Mouse (Mus musculus) E14TG2a.4 (cell line): ENCODE results near the gene Prg2.
A peak's percentile ranks its signal among the peaks of the same experiment; 100 is the strongest.

Source experiments
- H3K27me3 ChIP-seq: 2 replicates; pipeline ENCODE4 v1.6.1; 2014; ENCODE audit warnings: low read length, control low read depth; ENCODE audit not compliant: insufficient read depth
- H3K36me3 ChIP-seq: 2 replicates; pipeline ENCODE4 v1.6.1; 2014; ENCODE audit warnings: low read length, control low read depth; ENCODE audit not compliant: insufficient read depth
- H3K4me1 ChIP-seq: replicated peaks from 2 replicates; pipeline ENCODE4 v1.6.1; 2014; ENCODE audit warnings: low read depth, low read length, control low read depth
- H3K4me3 ChIP-seq: replicated peaks from 2 replicates; pipeline ENCODE4 v1.5.1; 2014; ENCODE audit warnings: mild to moderate bottlenecking, low read length
- H3K9me3 ChIP-seq: 2 replicates; pipeline ENCODE4 v1.6.1; 2014; ENCODE audit warnings: low read length, control low read depth
- CTCF ChIP-seq: conservative IDR thresholded peaks from 2 replicates; pipeline ENCODE4 v1.5.1; 2014; ENCODE audit warnings: low read length
- NANOG ChIP-seq: IDR thresholded peaks from 2 replicates; pipeline ENCODE4 v1.6.1; 2014; ENCODE audit warnings: borderline replicate concordance, low read length, mixed read lengths
- POU5F1 ChIP-seq: IDR thresholded peaks from 2 replicates; pipeline ENCODE4 v1.6.1; 2014; ENCODE audit warnings: low read length, borderline replicate concordance

The Prg2 gene

GRCm38 (mm10) chr2:84952693-84953092 is 27.6 kb upstream of the Prg2 start:
- Histone ChIP-seq H3K4me1 (no peaks in the 10 kb centered on the region), H3K27me3 (no peaks in the 10 kb centered on the region), H3K4me3 (no peak overlapping the region), H3K36me3 (peaks cover 7% of the 10 kb centered on the region; the same call in 1 of the 2 replicates), H3K9me3 (no peaks in the 10 kb centered on the region)
- TF ChIP-seq CTCF (no peak), POU5F1 (no peak), NANOG (no peak)

DNA sequence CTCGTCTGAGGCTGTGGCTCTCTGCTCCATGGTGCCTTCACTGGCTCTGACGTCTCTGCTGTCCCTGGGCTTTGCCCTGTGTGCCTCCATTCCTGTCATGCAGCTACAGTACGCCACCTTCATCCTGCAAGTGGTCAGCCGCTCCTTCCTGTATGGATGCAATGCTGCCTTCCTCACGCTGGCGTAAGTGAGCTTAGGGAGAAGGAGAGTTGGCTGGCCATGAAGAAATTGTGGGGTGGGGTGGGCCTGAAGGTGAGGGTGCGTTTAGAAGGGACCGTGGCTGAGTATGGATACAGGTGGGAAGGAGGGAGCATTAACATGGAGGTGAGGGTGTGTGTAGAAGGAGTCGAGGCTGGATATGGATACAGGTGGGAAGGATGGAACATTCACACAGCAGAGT is 24.8 kb upstream of the Prg2 start:
- TF ChIP-seq NANOG (no peak), POU5F1 (no peak), CTCF (no peak)
- H3K36me3 ChIP-seq: peaks cover 5% of the 10 kb centered on the region; the same call in 1 of the 2 replicates
- H3K4me1 ChIP-seq: no peaks in the 10 kb centered on the region
- H3K27me3 ChIP-seq: no peaks in the 10 kb centered on the region
- H3K4me3 ChIP-seq: no peak overlapping the region
- no peaks in the 10 kb centered on the region for H3K9me3 ChIP-seq

DNA sequence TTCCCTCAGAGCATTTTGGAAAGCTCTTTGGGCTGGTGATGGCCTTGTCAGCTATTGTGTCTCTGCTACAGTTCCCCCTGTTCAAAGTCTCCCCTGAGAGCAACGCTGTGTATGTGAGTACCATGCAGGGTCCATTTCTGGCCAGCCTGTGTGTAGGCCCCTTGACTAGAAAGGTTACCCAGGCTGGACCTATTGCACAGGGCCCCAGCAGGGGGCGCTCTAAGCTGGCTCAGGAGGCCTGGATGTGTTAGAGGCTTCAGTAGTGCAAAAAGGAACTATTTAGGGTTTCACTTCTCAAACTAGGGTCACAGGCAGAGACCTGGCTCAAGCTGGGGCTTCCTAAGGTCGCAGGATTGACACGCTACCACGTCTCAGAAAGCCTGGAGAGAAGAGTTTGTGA is 24.0 kb upstream of the Prg2 start:
- H3K27me3 ChIP-seq: no peaks in the 10 kb centered on the region
- H3K9me3 ChIP-seq: no peaks in the 10 kb centered on the region
- H3K36me3 ChIP-seq: 0 out of 2 replicates have a peak, but pooled peaks cover 3% of the 10 kb centered on the region
- H3K4me1 ChIP-seq: no peaks in the 10 kb centered on the region
- TF ChIP-seq NANOG (no peak), CTCF (peak; percentile 98), POU5F1 (no peak)
- H3K4me3 ChIP-seq: no peak overlapping the region

DNA sequence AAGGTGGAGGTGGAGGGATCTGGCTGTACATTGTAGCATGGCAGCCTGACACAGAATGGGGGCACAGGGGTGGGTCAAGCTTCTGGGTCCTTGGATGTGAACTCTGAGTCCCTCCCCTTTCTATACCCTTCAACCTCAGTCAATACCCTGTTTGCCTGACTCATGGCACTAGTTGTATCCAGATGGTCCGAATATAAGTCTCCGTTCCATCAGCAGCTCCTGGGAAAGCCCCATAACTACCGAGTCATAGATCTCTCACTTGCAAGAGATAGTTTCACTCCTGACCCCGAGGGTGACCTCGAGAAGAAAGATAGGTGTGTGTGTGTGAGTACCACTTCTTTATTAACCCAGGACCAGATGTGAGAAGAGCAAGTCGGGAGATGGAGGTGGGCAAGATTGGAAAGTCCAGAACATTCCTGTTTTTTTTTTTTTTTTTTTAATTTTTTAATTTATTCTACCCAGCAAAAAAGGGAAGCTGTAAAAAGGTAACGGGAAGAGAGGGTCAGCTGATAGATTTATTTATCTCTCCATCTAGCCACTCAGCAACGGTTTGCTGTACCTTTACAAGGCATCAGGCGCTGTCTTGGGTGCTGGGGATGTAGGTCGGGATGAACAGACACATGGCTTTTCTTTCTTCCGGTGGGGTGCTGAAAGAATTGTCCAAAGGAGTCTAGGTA is 21.5 kb upstream of the Prg2 start:
- 0 out of 2 replicates have a peak, but pooled peaks cover 3% of the 10 kb centered on the region for H3K36me3 ChIP-seq
- no peaks in the 10 kb centered on the region for H3K4me1 ChIP-seq
- H3K27me3 ChIP-seq: no peaks in the 10 kb centered on the region
- H3K4me3 ChIP-seq: no peak overlapping the region
- no peaks in the 10 kb centered on the region for H3K9me3 ChIP-seq
- TF ChIP-seq CTCF (no peak), POU5F1 (no peak), NANOG (no peak)

- Histone ChIP-seq H3K27me3 (no peaks in the 10 kb centered on the region), H3K4me1 (no peaks in the 10 kb centered on the region), H3K9me3 (no peaks in the 10 kb centered on the region), H3K36me3 (no peaks in the 10 kb centered on the region), H3K4me3 (no peak overlapping the region)
- TF ChIP-seq POU5F1 (no peak), CTCF (no peak), NANOG (no peak)
These were observed 19.0 kb upstream of the Prg2 start for GRCm38 (mm10) chr2:84961300-84961699.

DNA sequence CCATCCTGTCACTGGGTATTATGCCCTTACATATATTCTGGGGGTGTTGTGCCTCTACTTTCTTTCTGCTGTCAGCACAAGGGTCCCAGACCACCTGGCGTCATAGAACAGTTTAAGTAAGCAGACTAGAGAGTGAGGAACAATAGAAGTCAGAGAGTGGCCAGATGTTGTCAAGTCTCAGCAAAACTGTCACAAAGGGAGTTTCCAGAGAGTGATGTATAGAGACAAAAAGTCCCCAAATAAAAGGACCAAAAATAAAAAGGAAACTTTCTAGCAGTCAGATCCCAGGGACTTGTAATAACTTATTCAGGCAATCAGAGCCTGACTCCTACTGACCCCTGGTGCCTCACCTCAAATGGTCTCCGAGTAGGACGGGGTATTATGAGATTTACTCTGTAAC is 18.4 kb upstream of the Prg2 start:
- Histone ChIP-seq H3K4me1 (no peaks in the 10 kb centered on the region), H3K27me3 (no peaks in the 10 kb centered on the region), H3K36me3 (no peaks in the 10 kb centered on the region), H3K4me3 (no peak overlapping the region), H3K9me3 (no peaks in the 10 kb centered on the region)
- TF ChIP-seq CTCF (no peak), POU5F1 (no peak), NANOG (no peak)

DNA sequence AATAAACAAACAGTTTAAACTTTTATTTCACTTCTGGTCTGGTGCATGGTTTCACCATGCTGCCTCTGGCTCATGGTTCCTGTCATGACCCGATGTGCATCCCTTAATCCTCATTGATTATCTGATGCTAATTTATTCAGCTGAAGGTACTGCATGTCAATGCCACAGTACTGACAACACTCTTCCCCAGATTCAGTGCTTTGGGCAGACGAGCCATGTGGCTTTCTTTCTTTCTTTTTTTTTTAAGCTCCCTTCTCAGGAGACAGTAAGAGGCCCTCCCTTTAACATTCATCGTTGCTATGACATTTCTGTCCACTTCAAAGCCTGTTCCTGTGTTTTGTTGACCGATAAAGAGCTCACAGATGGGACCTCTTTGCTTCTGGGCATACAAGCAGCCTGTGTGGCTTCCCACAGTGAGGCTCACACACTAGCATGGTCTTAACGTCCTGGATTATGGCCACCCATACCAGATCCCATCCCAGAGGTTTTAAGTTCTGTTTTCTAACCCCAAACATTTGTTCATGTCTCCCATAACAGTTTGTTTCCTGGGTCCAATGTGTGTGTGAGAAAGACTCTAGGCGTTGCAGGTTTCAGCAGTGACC is 17.3 kb upstream of the Prg2 start:
- H3K4me3 ChIP-seq: no peak overlapping the region
- H3K36me3 ChIP-seq: no peaks in the 10 kb centered on the region
- no peaks in the 10 kb centered on the region for H3K4me1 ChIP-seq
- no peak for TF ChIP-seq POU5F1
- TF ChIP-seq CTCF: no peak
- no peak for TF ChIP-seq NANOG
- no peaks in the 10 kb centered on the region for H3K9me3 ChIP-seq
- no peaks in the 10 kb centered on the region for H3K27me3 ChIP-seq

DNA sequence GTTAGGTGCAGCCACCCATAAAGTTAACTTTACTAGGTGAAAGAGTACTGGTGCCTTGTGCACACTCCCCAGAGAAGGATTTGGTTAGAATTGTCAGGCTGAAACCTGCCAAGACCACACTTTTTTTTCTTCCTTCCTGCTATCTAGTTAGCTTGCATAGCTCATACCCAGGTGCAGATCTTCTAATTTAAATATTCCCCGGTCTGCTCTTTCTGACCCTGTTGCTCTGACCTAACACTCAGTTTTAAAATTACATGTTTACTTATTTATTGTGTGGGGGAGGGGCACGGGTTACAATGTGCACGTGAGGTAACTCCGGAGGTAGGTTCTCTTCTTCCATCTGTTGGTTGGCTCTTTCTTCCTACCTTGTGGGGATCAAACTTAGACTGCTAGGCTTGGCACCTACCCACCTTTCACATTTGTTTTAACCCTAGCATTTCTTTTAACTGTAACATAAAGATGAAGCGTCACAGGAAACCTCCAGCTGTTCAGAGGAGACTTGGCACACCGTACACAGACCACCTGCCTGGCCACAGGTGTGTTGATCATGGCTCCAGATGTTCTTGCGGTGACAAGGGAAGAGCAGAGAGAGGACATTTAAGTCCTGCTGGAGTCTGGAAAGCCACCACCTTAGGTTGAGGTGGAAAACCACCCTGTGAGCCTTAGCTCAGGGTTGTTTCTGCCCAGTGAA is 16.0 kb upstream of the Prg2 start:
- no peak overlapping the region for H3K4me3 ChIP-seq
- no peaks in the 10 kb centered on the region for H3K36me3 ChIP-seq
- TF ChIP-seq POU5F1 (no peak), NANOG (no peak), CTCF (no peak)
- no peaks in the 10 kb centered on the region for H3K9me3 ChIP-seq
- H3K4me1 ChIP-seq: no peaks in the 10 kb centered on the region
- no peaks in the 10 kb centered on the region for H3K27me3 ChIP-seq
